8 mouse cellular contexts compared by ENCODE assay signal in genomic region chr10:127125210-127126001, GRCm38 (mm10). TPM values are rescaled to one million over a fixed set of nuclear protein-coding genes. Genes with fewer than 3 reads are reported as not detected.
A peak's percentile ranks its signal among the peaks of the same experiment; 100 is the strongest.
DNase-seq lines count a peak whose midpoint lies in the region; ATAC-seq and TF ChIP-seq lines count a peak whose summit lies in the region.

No protein-coding gene starts in this region.

- peak; percentile 60 for DNase-seq in forebrain, embryonic 11.5 days (ENCODE audit: low spot score)
- peak in 1 of 2 experiments; percentile 39 for DNase-seq in spleen, adult 2 months (ENCODE audit: low read depth in 1 of 2, low spot score in 2 of 2)
- no peak for DNase-seq in spleen, postnatal 14 days (ENCODE audit: low spot score in 2 of 2)
- peak; percentile 45 for DNase-seq in embryonic facial prominence, embryonic 11.5 days (ENCODE audit: low spot score)
- DNase-seq in lung, postnatal 0 days (ENCODE audit: low spot score): peak; percentile 77
- DNase-seq in yolk sac, embryonic 10.5 days (ENCODE audit: low spot score): no peak
- DNase-seq in layer of hippocampus, postnatal 36 days: no peak

- WGBS in forebrain, embryonic 11.5 days: 80% methylated on average over 9 of the region's 9 CpGs
- WGBS in forebrain, embryonic 15.5 days: 77% methylated on average over 9 of the region's 9 CpGs
- 66% methylated on average over 9 of the region's 9 CpGs for WGBS in spleen, adult 2 months
- 70% methylated on average over 9 of the region's 9 CpGs for WGBS in embryonic facial prominence, embryonic 11.5 days
- 73% methylated on average over 9 of the region's 9 CpGs for WGBS in lung, postnatal 0 days

- peaks cover 4% of the 10 kb centered on the region; the same call in 1 of the 2 replicates for H3K4me1 ChIP-seq in forebrain, embryonic 11.5 days (replicated peaks; ENCODE audit: control insufficient read depth, insufficient read depth, low read length)
- peaks cover 23% of the 10 kb centered on the region for H3K4me1 ChIP-seq in forebrain, embryonic 15.5 days
- peaks cover 3% of the 10 kb centered on the region; the same call in 1 of the 2 replicates for H3K4me1 ChIP-seq in spleen, adult 2 months (ENCODE audit: control insufficient read depth, insufficient read depth, insufficient read length)
- H3K4me1 ChIP-seq in embryonic facial prominence, embryonic 11.5 days (ENCODE audit: control insufficient read depth, insufficient read depth, low read length): no peaks in the 10 kb centered on the region
- H3K4me1 ChIP-seq in lung, postnatal 0 days (ENCODE audit: insufficient read depth, low read depth, low read length): peaks cover 8% of the 10 kb centered on the region; the same call in 1 of the 2 replicates

- H3K4me3 ChIP-seq in forebrain, embryonic 11.5 days (ENCODE audit: low read depth, low read length): no peak overlapping the region
- no peak overlapping the region for H3K4me3 ChIP-seq in forebrain, embryonic 15.5 days
- no peak overlapping the region for H3K4me3 ChIP-seq in spleen, adult 2 months (ENCODE audit: extremely low read depth, insufficient read depth, insufficient read length)
- no peak overlapping the region for H3K4me3 ChIP-seq in embryonic facial prominence, embryonic 11.5 days (ENCODE audit: low read depth, low read length)
- no peak overlapping the region for H3K4me3 ChIP-seq in lung, postnatal 0 days (ENCODE audit: low read depth, low read length)

- no peaks in the 10 kb centered on the region for H3K9me3 ChIP-seq in forebrain, embryonic 11.5 days (ENCODE audit: control insufficient read depth, low read length)
- H3K9me3 ChIP-seq in forebrain, embryonic 15.5 days: no peaks in the 10 kb centered on the region
- H3K9me3 ChIP-seq in embryonic facial prominence, embryonic 11.5 days (replicated peaks; ENCODE audit: control insufficient read depth, low read length): no peaks in the 10 kb centered on the region
- H3K9me3 ChIP-seq in lung, postnatal 0 days (ENCODE audit: low read length): no peaks in the 10 kb centered on the region

- no peak for ATAC-seq in forebrain, embryonic 11.5 days (replicated peaks; ENCODE audit: low FRiP score)
- no peak for ATAC-seq in forebrain, embryonic 15.5 days (replicated peaks)
- no peak for ATAC-seq in embryonic facial prominence, embryonic 11.5 days (replicated peaks; ENCODE audit: insufficient number of reproducible peaks, low FRiP score, low TSS enrichment, low read depth)
- no peak for ATAC-seq in lung, postnatal 0 days

- no peak overlapping the region for H3K27ac ChIP-seq in forebrain, embryonic 11.5 days (ENCODE audit: low read depth, low read length)
- no peak overlapping the region for H3K27ac ChIP-seq in forebrain, embryonic 15.5 days (replicated peaks)
- no peak overlapping the region for H3K27ac ChIP-seq in spleen, adult 2 months (ENCODE audit: insufficient read depth, low read length)
- no peak overlapping the region for H3K27ac ChIP-seq in embryonic facial prominence, embryonic 11.5 days (replicated peaks; ENCODE audit: low read depth, low read length)
- no peak overlapping the region for H3K27ac ChIP-seq in lung, postnatal 0 days (ENCODE audit: low read length)

- no peak overlapping the region for H3K9ac ChIP-seq in forebrain, embryonic 11.5 days (ENCODE audit: low read length)
- H3K9ac ChIP-seq in forebrain, embryonic 15.5 days (replicated peaks): no peak overlapping the region
- no peak overlapping the region for H3K9ac ChIP-seq in embryonic facial prominence, embryonic 11.5 days (replicated peaks; ENCODE audit: low read length)
- H3K9ac ChIP-seq in lung, postnatal 0 days (replicated peaks; ENCODE audit: low read depth): no peak overlapping the region

- no peaks in the 10 kb centered on the region for H3K36me3 ChIP-seq in forebrain, embryonic 11.5 days (ENCODE audit: control insufficient read depth, insufficient read depth, low read length)
- no peaks in the 10 kb centered on the region for H3K36me3 ChIP-seq in forebrain, embryonic 15.5 days
- H3K36me3 ChIP-seq in spleen, adult 2 months (ENCODE audit: control insufficient read depth, insufficient read depth, low read length): no peaks in the 10 kb centered on the region
- no peaks in the 10 kb centered on the region for H3K36me3 ChIP-seq in embryonic facial prominence, embryonic 11.5 days (replicated peaks; ENCODE audit: control insufficient read depth, insufficient read depth, low read depth, low read length)
- H3K36me3 ChIP-seq in lung, postnatal 0 days (ENCODE audit: insufficient read depth, low read length): no peaks in the 10 kb centered on the region

- no peak overlapping the region for H3K4me2 ChIP-seq in forebrain, embryonic 11.5 days (ENCODE audit: low read depth, low read length, severe bottlenecking)
- H3K4me2 ChIP-seq in forebrain, embryonic 15.5 days (replicated peaks): no peak overlapping the region
- H3K4me2 ChIP-seq in embryonic facial prominence, embryonic 11.5 days (ENCODE audit: low read depth, low read length): no peak overlapping the region
- H3K4me2 ChIP-seq in lung, postnatal 0 days (replicated peaks; ENCODE audit: low read depth, low read length): no peak overlapping the region

- TF ChIP-seq POLR2A in spleen, adult 2 months (IDR thresholded peaks at IDR 0.05; ENCODE audit: low read depth, low read length): no peak

- peak; percentile 67; the same call in 1 of the 2 replicates for TF ChIP-seq CTCF in spleen, adult 2 months (IDR thresholded peaks at IDR 0.05; ENCODE audit: extremely low read depth, insufficient read depth, insufficient read length, insufficient replicate concordance)
- TF ChIP-seq CTCF in lung, postnatal 0 days (IDR thresholded peaks at IDR 0.05): peak; percentile 70

- no peaks in the 10 kb centered on the region for H3K27me3 ChIP-seq in forebrain, embryonic 11.5 days (ENCODE audit: control insufficient read depth, insufficient read depth, low read length)
- H3K27me3 ChIP-seq in forebrain, embryonic 15.5 days: no peaks in the 10 kb centered on the region
- no peaks in the 10 kb centered on the region for H3K27me3 ChIP-seq in spleen, adult 2 months (ENCODE audit: control insufficient read depth, insufficient read depth, low read length)
- no peaks in the 10 kb centered on the region for H3K27me3 ChIP-seq in embryonic facial prominence, embryonic 11.5 days (ENCODE audit: control insufficient read depth, insufficient read depth, low read length)
- H3K27me3 ChIP-seq in lung, postnatal 0 days (replicated peaks; ENCODE audit: insufficient read depth, low read length): no peaks in the 10 kb centered on the region

- no peak for TF ChIP-seq EP300 in lung, postnatal 0 days (IDR thresholded peaks at IDR 0.05)

RNA-seq across cellular contexts. Expression of gene Os9, which starts 4.5 kb away (rescaled TPM):
- polyA plus RNA-seq in forebrain, embryonic 11.5 days (2014; fragmentation: Nextera tagmentation; extraction: Ambion mirVana): 51.1 and 57.9 TPM in 2 replicates
- 110 and 117 TPM in 2 replicates for polyA plus RNA-seq in forebrain, embryonic 15.5 days (2015; fragmentation: Nextera tagmentation; extraction: Ambion mirVana)
- 48.7 and 57.4 TPM in 2 replicates for polyA plus RNA-seq in spleen, adult 2 months (2012; rRNA removed)
- polyA plus RNA-seq in embryonic facial prominence, embryonic 11.5 days (2014; fragmentation: Nextera tagmentation; extraction: Ambion mirVana): 29.5 and 29.9 TPM in 2 replicates
- polyA plus RNA-seq in lung, postnatal 0 days (2015; fragmentation: Nextera tagmentation; extraction: Ambion mirVana): 112 and 113 TPM in 2 replicates
- 10 to 100 TPM; 97.5 to 99.3 TPM for total RNA-seq in layer of hippocampus, postnatal 36 days (2021)

RNA-seq across cellular contexts. Expression of gene B4galnt1, which starts 39.6 kb away (rescaled TPM):
- 7.8 and 8.4 TPM in 2 replicates for polyA plus RNA-seq in forebrain, embryonic 11.5 days (2014; fragmentation: Nextera tagmentation; extraction: Ambion mirVana)
- polyA plus RNA-seq in forebrain, embryonic 15.5 days (2015; fragmentation: Nextera tagmentation; extraction: Ambion mirVana): 35.1 and 36.7 TPM in 2 replicates
- polyA plus RNA-seq in spleen, adult 2 months (2012; rRNA removed): 284 and 346 TPM in 2 replicates
- polyA plus RNA-seq in embryonic facial prominence, embryonic 11.5 days (2014; fragmentation: Nextera tagmentation; extraction: Ambion mirVana): 4.9 and 5.2 TPM in 2 replicates
- 9.1 and 9.6 TPM in 2 replicates for polyA plus RNA-seq in lung, postnatal 0 days (2015; fragmentation: Nextera tagmentation; extraction: Ambion mirVana)
- total RNA-seq in layer of hippocampus, postnatal 36 days (2021): 100 to 1,000 TPM; 115 to 123 TPM

RNA-seq across cellular contexts. Expression of gene Agap2, which starts 50.3 kb away (rescaled TPM):
- polyA plus RNA-seq in forebrain, embryonic 11.5 days (2014; fragmentation: Nextera tagmentation; extraction: Ambion mirVana): 0.47 and 0.64 TPM in 2 replicates
- 2.9 and 3.0 TPM in 2 replicates for polyA plus RNA-seq in forebrain, embryonic 15.5 days (2015; fragmentation: Nextera tagmentation; extraction: Ambion mirVana)
- polyA plus RNA-seq in spleen, adult 2 months (2012; rRNA removed): 45.6 and 60.9 TPM in 2 replicates
- 0.80 and 0.95 TPM in 2 replicates for polyA plus RNA-seq in embryonic facial prominence, embryonic 11.5 days (2014; fragmentation: Nextera tagmentation; extraction: Ambion mirVana)
- 0.04 and 0.32 TPM in 2 replicates for polyA plus RNA-seq in lung, postnatal 0 days (2015; fragmentation: Nextera tagmentation; extraction: Ambion mirVana)
- 100 to 1,000 TPM; 778 to 800 TPM for total RNA-seq in layer of hippocampus, postnatal 36 days (2021)

RNA-seq across cellular contexts. Expression of gene Slc26a10, which starts 55.0 kb away (rescaled TPM):
- polyA plus RNA-seq in forebrain, embryonic 11.5 days (2014; fragmentation: Nextera tagmentation; extraction: Ambion mirVana): 0.93 and 1.1 TPM in 2 replicates
- polyA plus RNA-seq in forebrain, embryonic 15.5 days (2015; fragmentation: Nextera tagmentation; extraction: Ambion mirVana): 1.4 and 2.1 TPM in 2 replicates
- polyA plus RNA-seq in spleen, adult 2 months (2012; rRNA removed): 0.94 and 1.1 TPM in 2 replicates
- polyA plus RNA-seq in embryonic facial prominence, embryonic 11.5 days (2014; fragmentation: Nextera tagmentation; extraction: Ambion mirVana): 1.1 and 2.0 TPM in 2 replicates
- 1.0 and 1.1 TPM in 2 replicates for polyA plus RNA-seq in lung, postnatal 0 days (2015; fragmentation: Nextera tagmentation; extraction: Ambion mirVana)
- 10 to 100 TPM; 15.6 to 27.2 TPM for total RNA-seq in layer of hippocampus, postnatal 36 days (2021)

RNA-seq across cellular contexts. Expression of gene Tspan31, which starts 55.3 kb away (rescaled TPM):
- polyA plus RNA-seq in forebrain, embryonic 11.5 days (2014; fragmentation: Nextera tagmentation; extraction: Ambion mirVana): 144 and 159 TPM in 2 replicates
- 118 and 122 TPM in 2 replicates for polyA plus RNA-seq in forebrain, embryonic 15.5 days (2015; fragmentation: Nextera tagmentation; extraction: Ambion mirVana)
- polyA plus RNA-seq in spleen, adult 2 months (2012; rRNA removed): 29.9 and 32.4 TPM in 2 replicates
- polyA plus RNA-seq in embryonic facial prominence, embryonic 11.5 days (2014; fragmentation: Nextera tagmentation; extraction: Ambion mirVana): 83.4 and 98.5 TPM in 2 replicates
- polyA plus RNA-seq in lung, postnatal 0 days (2015; fragmentation: Nextera tagmentation; extraction: Ambion mirVana): 99.5 and 110 TPM in 2 replicates
- total RNA-seq in layer of hippocampus, postnatal 36 days (2021): 10 to 100 TPM; 57.4 to 61.5 TPM

Comparison
In these comparisons a context has a peak if more than half of its experiments do, and no peak if none do; other contexts are left out.
1. DNase-seq: peak in forebrain, embryonic 11.5 days (single experiment), embryonic facial prominence, embryonic 11.5 days (single experiment) and lung, postnatal 0 days (single experiment); none in spleen, postnatal 14 days (0 of 2), yolk sac, embryonic 10.5 days (single experiment) and layer of hippocampus, postnatal 36 days (0 of 2).
2. RNA of gene Agap2, which starts 50.3 kb away (polyA plus RNA-seq): 45.6 to 60.9 TPM in spleen, adult 2 months; 2.9 to 3.0 TPM in forebrain, embryonic 15.5 days, 0.80 to 0.95 TPM in embryonic facial prominence, embryonic 11.5 days, 0.47 to 0.64 TPM in forebrain, embryonic 11.5 days and 0.04 to 0.32 TPM in lung, postnatal 0 days; every median in the first group is over 10 times any median in the second.